Mouse (Mus musculus): ENCODE results near the gene Mon2. TPM values are rescaled to one million over a fixed set of nuclear protein-coding genes. Genes with fewer than 3 reads are reported as not detected.
A peak's percentile ranks its signal among the peaks of the same experiment; 100 is the strongest.

Mon2 gene
- polyA plus RNA-seq, 1 experiment: 85.9 TPM

- Histone ChIP-seq H3K4me1 (ENCODE audit: control insufficient read depth, insufficient read depth, low read length) (peaks cover 21% of the 10 kb centered on the region), H3K27ac (ENCODE audit: insufficient read depth, low read depth, low read length) (no peak overlapping the region), H3K4me3 (ENCODE audit: insufficient read depth, low read length) (no peak overlapping the region)
- TF ChIP-seq POLR2A (IDR thresholded peaks at IDR 0.05; ENCODE audit: borderline replicate concordance, low read depth, low read length) (no peak), CTCF (IDR thresholded peaks at IDR 0.05; ENCODE audit: low read depth, low read length) (no peak)
These were observed 4.3 kb downstream of the Mon2 start for GRCm38 (mm10) chr10:123071997-123072396.

- Histone ChIP-seq H3K4me1 (ENCODE audit: control insufficient read depth, insufficient read depth, low read length) (peaks cover 22% of the 10 kb centered on the region), H3K4me3 (ENCODE audit: insufficient read depth, low read length) (no peak overlapping the region), H3K27ac (ENCODE audit: insufficient read depth, low read depth, low read length) (peak overlapping the region; percentile 77)
- TF ChIP-seq POLR2A (IDR thresholded peaks at IDR 0.05; ENCODE audit: borderline replicate concordance, low read depth, low read length): no peak
- no peak for TF ChIP-seq CTCF (IDR thresholded peaks at IDR 0.05; ENCODE audit: low read depth, low read length)
These were observed 13.3 kb downstream of the Mon2 start for GRCm38 (mm10) chr10:123063021-123063420.

- Histone ChIP-seq H3K27ac (ENCODE audit: insufficient read depth, low read depth, low read length) (peak overlapping the region; percentile 94), H3K4me1 (ENCODE audit: control insufficient read depth, insufficient read depth, low read length) (peaks cover 22% of the 10 kb centered on the region), H3K4me3 (ENCODE audit: insufficient read depth, low read length) (peak overlapping the region; percentile 16)
- no peak for TF ChIP-seq POLR2A (IDR thresholded peaks at IDR 0.05; ENCODE audit: borderline replicate concordance, low read depth, low read length)
- no peak for TF ChIP-seq CTCF (IDR thresholded peaks at IDR 0.05; ENCODE audit: low read depth, low read length)
These were observed 15.5 kb downstream of the Mon2 start for GRCm38 (mm10) chr10:123060831-123061230.

GRCm38 (mm10) chr10:123057082-123057481 is 19.2 kb downstream of the Mon2 start:
- H3K4me1 ChIP-seq (ENCODE audit: control insufficient read depth, insufficient read depth, low read length): peaks cover 15% of the 10 kb centered on the region
- TF ChIP-seq CTCF (IDR thresholded peaks at IDR 0.05; ENCODE audit: low read depth, low read length) (no peak), POLR2A (IDR thresholded peaks at IDR 0.05; ENCODE audit: borderline replicate concordance, low read depth, low read length) (no peak)
- H3K4me3 ChIP-seq (ENCODE audit: insufficient read depth, low read length): no peak overlapping the region
- no peak overlapping the region for H3K27ac ChIP-seq (ENCODE audit: insufficient read depth, low read depth, low read length)

DNA sequence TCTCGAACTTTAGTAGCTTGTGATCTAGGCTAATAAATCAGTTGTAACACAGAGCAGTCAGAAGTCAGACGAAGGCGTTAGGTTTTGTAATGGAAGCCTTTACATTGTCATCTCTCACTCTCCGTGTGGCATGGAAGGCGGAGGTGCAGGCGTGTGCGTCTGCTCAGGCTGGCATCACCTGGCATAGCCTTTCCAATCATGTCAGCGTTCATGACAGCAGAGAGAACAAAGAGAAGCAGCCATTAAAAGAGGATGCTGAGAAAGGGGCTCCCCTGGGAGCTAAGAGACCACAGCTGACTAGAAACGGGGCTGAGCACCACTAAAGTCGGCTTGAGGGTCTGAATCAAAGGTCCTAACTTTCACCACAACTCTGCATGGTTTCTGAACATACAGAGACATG is 19.8 kb downstream of the Mon2 start:
- TF ChIP-seq CTCF (IDR thresholded peaks at IDR 0.05; ENCODE audit: low read depth, low read length) (no peak), POLR2A (IDR thresholded peaks at IDR 0.05; ENCODE audit: borderline replicate concordance, low read depth, low read length) (no peak)
- no peak overlapping the region for H3K4me3 ChIP-seq (ENCODE audit: insufficient read depth, low read length)
- no peak overlapping the region for H3K27ac ChIP-seq (ENCODE audit: insufficient read depth, low read depth, low read length)
- H3K4me1 ChIP-seq (ENCODE audit: control insufficient read depth, insufficient read depth, low read length): peaks cover 8% of the 10 kb centered on the region

DNA sequence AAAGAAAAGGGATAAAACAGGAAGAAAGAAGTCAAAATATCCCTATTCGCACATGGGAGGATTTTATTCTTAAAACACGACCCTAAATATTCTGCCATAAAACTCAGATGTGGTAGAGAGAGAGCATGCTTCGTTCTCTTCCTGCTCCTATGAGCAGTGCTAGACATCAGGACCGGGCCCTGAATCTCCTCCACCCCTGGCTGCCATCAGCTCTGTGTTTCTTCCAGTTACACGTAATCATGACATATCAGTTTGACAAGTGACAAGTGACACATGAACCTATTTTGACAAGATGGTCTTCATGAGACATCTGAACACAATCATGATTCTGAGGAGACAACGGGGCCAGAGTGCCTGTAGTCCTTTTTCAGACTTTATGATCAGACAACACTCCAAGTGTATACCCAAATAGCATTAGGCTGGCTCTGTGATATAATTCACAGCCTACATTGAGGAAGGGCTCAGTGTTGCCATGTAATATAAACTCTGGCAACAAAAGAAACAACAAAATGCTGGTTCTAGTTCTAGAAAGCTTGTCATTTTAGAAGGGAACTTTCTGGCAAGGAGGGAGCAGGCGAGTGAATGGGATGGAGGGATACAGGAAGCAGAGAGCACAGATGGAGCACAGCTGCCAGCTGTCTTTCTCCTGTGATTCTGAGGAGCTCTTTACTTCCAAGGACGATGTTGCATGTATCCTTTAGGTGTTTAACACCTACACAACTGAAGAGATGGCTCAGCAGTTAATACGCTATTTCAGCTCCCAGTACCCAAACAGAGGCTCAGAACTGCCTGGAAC is 20.9 kb downstream of the Mon2 start:
- Histone ChIP-seq H3K4me1 (ENCODE audit: control insufficient read depth, insufficient read depth, low read length) (peaks cover 3% of the 10 kb centered on the region), H3K27ac (ENCODE audit: insufficient read depth, low read depth, low read length) (no peak overlapping the region), H3K4me3 (ENCODE audit: insufficient read depth, low read length) (no peak overlapping the region)
- no peak for TF ChIP-seq POLR2A (IDR thresholded peaks at IDR 0.05; ENCODE audit: borderline replicate concordance, low read depth, low read length)
- TF ChIP-seq CTCF (IDR thresholded peaks at IDR 0.05; ENCODE audit: low read depth, low read length): no peak

GRCm38 (mm10) chr10:123053557-123053956 is 22.7 kb downstream of the Mon2 start:
- H3K27ac ChIP-seq (ENCODE audit: insufficient read depth, low read depth, low read length): no peak overlapping the region
- TF ChIP-seq CTCF (IDR thresholded peaks at IDR 0.05; ENCODE audit: low read depth, low read length) (no peak), POLR2A (IDR thresholded peaks at IDR 0.05; ENCODE audit: borderline replicate concordance, low read depth, low read length) (no peak)
- H3K4me3 ChIP-seq (ENCODE audit: insufficient read depth, low read length): no peak overlapping the region
- no peaks in the 10 kb centered on the region for H3K4me1 ChIP-seq (ENCODE audit: control insufficient read depth, insufficient read depth, low read length)

DNA sequence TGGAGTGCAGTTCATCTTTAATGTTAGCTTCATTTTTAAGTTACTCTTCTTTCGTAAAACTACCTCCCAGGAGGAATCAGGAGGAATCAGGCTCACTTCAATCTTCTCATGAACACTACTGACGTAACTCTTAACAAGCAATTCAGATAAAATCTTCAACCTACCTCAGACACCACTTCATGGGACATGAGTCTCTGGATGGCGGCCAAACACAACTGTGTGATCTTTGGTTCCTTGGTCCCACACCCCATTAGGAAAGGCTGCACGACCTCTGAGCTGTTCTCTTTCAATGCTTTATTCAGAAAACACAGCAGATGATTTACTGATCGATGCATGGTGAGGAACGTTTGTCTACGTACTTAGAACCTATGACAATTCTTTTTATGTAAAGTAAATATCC is 24.3 kb downstream of the Mon2 start:
- no peak overlapping the region for H3K27ac ChIP-seq (ENCODE audit: insufficient read depth, low read depth, low read length)
- TF ChIP-seq CTCF (IDR thresholded peaks at IDR 0.05; ENCODE audit: low read depth, low read length) (no peak), POLR2A (IDR thresholded peaks at IDR 0.05; ENCODE audit: borderline replicate concordance, low read depth, low read length) (no peak)
- H3K4me3 ChIP-seq (ENCODE audit: insufficient read depth, low read length): no peak overlapping the region
- H3K4me1 ChIP-seq (ENCODE audit: control insufficient read depth, insufficient read depth, low read length): no peaks in the 10 kb centered on the region

DNA sequence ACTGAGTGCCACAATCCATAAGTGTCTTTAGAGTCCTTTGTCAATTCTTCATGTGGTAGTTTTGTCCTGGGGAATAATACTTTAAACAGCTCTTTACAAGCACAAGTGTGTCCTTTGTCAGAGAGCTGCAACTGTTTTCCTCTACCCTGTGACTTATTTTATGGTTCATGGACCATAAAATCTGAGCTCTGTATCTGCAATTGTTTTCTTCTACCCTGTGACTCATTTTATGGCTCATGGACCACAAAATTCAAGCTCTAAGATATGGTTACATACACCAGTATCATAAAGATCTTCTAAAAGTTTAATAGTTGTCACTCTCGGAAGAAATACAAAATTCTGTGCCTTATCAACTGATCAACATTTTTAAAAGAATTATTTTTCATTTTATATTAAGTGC is 27.6 kb downstream of the Mon2 start:
- TF ChIP-seq CTCF (IDR thresholded peaks at IDR 0.05; ENCODE audit: low read depth, low read length): no peak
- no peak for TF ChIP-seq POLR2A (IDR thresholded peaks at IDR 0.05; ENCODE audit: borderline replicate concordance, low read depth, low read length)
- Histone ChIP-seq H3K4me1 (ENCODE audit: control insufficient read depth, insufficient read depth, low read length) (no peaks in the 10 kb centered on the region), H3K4me3 (ENCODE audit: insufficient read depth, low read length) (no peak overlapping the region), H3K27ac (ENCODE audit: insufficient read depth, low read depth, low read length) (no peak overlapping the region)

DNA sequence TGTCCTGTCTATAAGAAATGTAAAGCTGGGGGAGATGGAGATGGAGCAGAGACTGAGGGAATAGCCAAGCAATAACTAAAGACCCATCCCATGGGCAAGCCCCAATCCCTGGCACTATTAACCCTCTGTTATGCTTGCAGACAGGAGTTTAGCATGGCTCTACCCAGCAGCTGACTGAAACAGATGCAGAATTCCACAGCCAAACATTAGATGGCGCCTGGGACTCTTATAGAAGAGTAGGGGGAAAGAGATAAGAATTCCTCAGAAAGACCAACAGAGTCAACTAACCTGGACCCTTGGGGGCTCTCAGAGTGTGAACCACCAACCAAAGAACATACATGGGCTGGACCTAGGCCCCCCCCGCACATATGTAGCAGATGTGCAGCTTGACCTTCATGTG is 36.4 kb downstream of the Mon2 start:
- TF ChIP-seq POLR2A (IDR thresholded peaks at IDR 0.05; ENCODE audit: borderline replicate concordance, low read depth, low read length): no peak
- TF ChIP-seq CTCF (IDR thresholded peaks at IDR 0.05; ENCODE audit: low read depth, low read length): no peak
- no peak overlapping the region for H3K4me3 ChIP-seq (ENCODE audit: insufficient read depth, low read length)
- H3K4me1 ChIP-seq (ENCODE audit: control insufficient read depth, insufficient read depth, low read length): no peaks in the 10 kb centered on the region
- no peak overlapping the region for H3K27ac ChIP-seq (ENCODE audit: insufficient read depth, low read depth, low read length)

All from bone marrow macrophage, adult 2 months (primary cell).